ENCODE assay signal across 8 mouse cellular contexts in the genomic region with DNA sequence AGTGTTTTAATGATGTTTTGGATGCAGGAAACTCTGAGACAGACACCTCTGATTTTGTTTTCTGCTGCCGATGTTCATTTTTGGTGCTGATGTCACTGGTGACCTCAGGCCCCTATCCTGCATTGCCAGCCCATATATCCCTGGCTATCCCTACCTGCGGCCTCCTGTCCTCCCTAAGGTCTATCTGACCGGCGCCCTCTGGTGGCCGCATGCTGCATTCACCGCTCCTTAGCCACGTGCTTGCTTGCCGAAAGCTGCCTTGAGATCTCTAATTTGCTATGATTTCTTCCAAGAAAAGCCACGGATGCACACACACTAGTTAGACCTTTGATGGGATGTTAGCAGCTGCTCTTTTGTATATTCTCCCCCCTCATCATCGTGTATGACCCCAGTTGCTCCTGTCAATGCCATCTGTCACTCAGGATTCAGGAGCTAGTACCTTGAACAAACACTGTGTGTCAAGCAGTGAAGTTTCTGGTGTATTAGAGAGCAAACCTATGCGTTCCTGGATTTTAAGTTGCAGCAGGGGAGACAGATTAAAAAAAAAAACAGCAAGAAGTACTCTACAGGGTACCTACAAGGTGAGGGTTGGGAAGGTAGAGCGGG.
DNase-seq lines count a peak whose midpoint lies in the region; ATAC-seq and TF ChIP-seq lines count a peak whose summit lies in the region.

No protein-coding gene starts in this region.

- ATAC-seq in hindbrain, embryonic 11.5 days (ENCODE audit: low FRiP score): peak; percentile 72; the same call in 1 of the 2 replicates
- ATAC-seq in lung, embryonic 16.5 days (ENCODE audit: low read depth): peak; percentile 45; the same call in 1 of the 2 replicates

- H3K27me3 ChIP-seq in MEL (ENCODE audit: control insufficient read depth in 1 of 2, insufficient read depth in 2 of 2, low read length in 2 of 2): no peaks in the 10 kb centered on the region
- H3K27me3 ChIP-seq in hindbrain, embryonic 11.5 days (ENCODE audit: control insufficient read depth, insufficient read depth, low read length): no peaks in the 10 kb centered on the region
- H3K27me3 ChIP-seq in lung, embryonic 16.5 days (ENCODE audit: control insufficient read depth, insufficient read depth, low read depth, low read length): no peaks in the 10 kb centered on the region

- no peak for TF ChIP-seq EP300 in MEL (IDR thresholded peaks at IDR 0.05; ENCODE audit: low read depth in 1 of 2, low read length in 2 of 2)

- peak; percentile 36 for DNase-seq in MEL (ENCODE audit: low read depth, low spot score)
- peak; percentile 78 for DNase-seq in cerebellum, adult 18-20 months
- peak; percentile 38 to 89 for DNase-seq in frontal cortex, adult 2 months (ENCODE audit: extremely low spot score in 1 of 2, low spot score in 1 of 2)
- peak; percentile 88 for DNase-seq in hindbrain, embryonic 11.5 days (ENCODE audit: low spot score)
- peak; percentile 48 to 78 for DNase-seq in layer of hippocampus, adult 8-10 months (ENCODE audit: low spot score in 2 of 2)
- peak; percentile 47 for DNase-seq in ovary, postnatal 10 days (ENCODE audit: low spot score)
- peak; percentile 20 to 67 for DNase-seq in thymus, postnatal 10 days (ENCODE audit: low spot score in 2 of 2)

- H3K4me1 ChIP-seq in MEL (ENCODE audit: control insufficient read depth in 1 of 2, insufficient read depth in 2 of 2, low read length in 2 of 2): no peaks in the 10 kb centered on the region
- no peaks in the 10 kb centered on the region for H3K4me1 ChIP-seq in hindbrain, embryonic 11.5 days (replicated peaks; ENCODE audit: control insufficient read depth, insufficient read depth, low read length)
- no peaks in the 10 kb centered on the region for H3K4me1 ChIP-seq in lung, embryonic 16.5 days (replicated peaks; ENCODE audit: control insufficient read depth, insufficient read depth, low read length)

- no peak overlapping the region for H3K4me3 ChIP-seq in MEL (ENCODE audit: control insufficient read depth in 1 of 2, insufficient read depth in 1 of 2, low read depth in 2 of 2, low read length in 2 of 2)
- H3K4me3 ChIP-seq in hindbrain, embryonic 11.5 days (ENCODE audit: low read depth, low read length): no peak overlapping the region
- no peak overlapping the region for H3K4me3 ChIP-seq in lung, embryonic 16.5 days (ENCODE audit: low read length)

- no peaks in the 10 kb centered on the region for H3K79me2 ChIP-seq in MEL (ENCODE audit: control insufficient read depth, insufficient read depth, low read length, poor library complexity)

- peak; percentile 43 to 74 (median 43); a peak in 5 of 6 replicates for TF ChIP-seq CTCF in MEL (IDR thresholded peaks at IDR 0.05 in 2 of 3, conservative IDR thresholded peaks at IDR 0.05 in 1 of 3; ENCODE audit: control insufficient read depth in 1 of 3, insufficient read depth in 1 of 3, low read depth in 2 of 3, low read length in 3 of 3, poor library complexity in 1 of 3, severe bottlenecking in 1 of 3)

- 20% methylated on average over 12 of the region's 12 CpGs for WGBS in hindbrain, embryonic 11.5 days
- 18% methylated on average over 12 of the region's 12 CpGs for WGBS in lung, embryonic 16.5 days

- TF ChIP-seq POLR2A in MEL (IDR thresholded peaks at IDR 0.05; ENCODE audit: control insufficient read depth in 1 of 2, insufficient read depth in 1 of 2, low read depth in 1 of 2, low read length in 2 of 2, poor library complexity in 1 of 2): no peak

- no peaks in the 10 kb centered on the region for H3K36me3 ChIP-seq in MEL (ENCODE audit: control insufficient read depth in 1 of 2, insufficient read depth in 2 of 2, low read length in 2 of 2)
- no peaks in the 10 kb centered on the region for H3K36me3 ChIP-seq in hindbrain, embryonic 11.5 days (ENCODE audit: control insufficient read depth, insufficient read depth, low read length)
- H3K36me3 ChIP-seq in lung, embryonic 16.5 days (ENCODE audit: control insufficient read depth, insufficient read depth, low read length): no peaks in the 10 kb centered on the region

- TF ChIP-seq RAD21 in MEL (IDR thresholded peaks at IDR 0.05; ENCODE audit: low read depth, low read length): no peak; the same call in 1 of the 2 replicates

- no peak overlapping the region for H3K27ac ChIP-seq in MEL (ENCODE audit: control insufficient read depth, low read depth, low read length)
- H3K27ac ChIP-seq in hindbrain, embryonic 11.5 days (ENCODE audit: low read depth, low read length): no peak overlapping the region
- H3K27ac ChIP-seq in lung, embryonic 16.5 days (ENCODE audit: low read length): no peak overlapping the region

- H3K9me3 ChIP-seq in MEL (replicated peaks; ENCODE audit: insufficient read depth, low read length): no peaks in the 10 kb centered on the region
- H3K9me3 ChIP-seq in hindbrain, embryonic 11.5 days (ENCODE audit: control insufficient read depth, low read length): no peaks in the 10 kb centered on the region
- no peaks in the 10 kb centered on the region for H3K9me3 ChIP-seq in lung, embryonic 16.5 days (ENCODE audit: control insufficient read depth, low read length)

- H3K4me2 ChIP-seq in hindbrain, embryonic 11.5 days (replicated peaks; ENCODE audit: low read depth, low read length): no peak overlapping the region
- H3K4me2 ChIP-seq in lung, embryonic 16.5 days (ENCODE audit: low read depth, low read length): no peak overlapping the region

- no peak overlapping the region for H3K9ac ChIP-seq in MEL (ENCODE audit: control insufficient read depth, low read depth, low read length, poor library complexity, severe bottlenecking)
- no peak overlapping the region for H3K9ac ChIP-seq in hindbrain, embryonic 11.5 days (ENCODE audit: low read depth, low read length)
- H3K9ac ChIP-seq in lung, embryonic 16.5 days (ENCODE audit: low read length): no peak overlapping the region

TF ChIP-seq in MEL, 35 proteins besides CTCF, POLR2A, EP300 and RAD21:
- TF ChIP-seq TCF12 (IDR thresholded peaks at IDR 0.05; ENCODE audit: low read depth, low read length) (no peak), ZNF384 (IDR thresholded peaks at IDR 0.05; ENCODE audit: low read depth, low read length) (no peak), TAL1 (IDR thresholded peaks at IDR 0.05; ENCODE audit: low read length) (no peak), SMC3 (IDR thresholded peaks at IDR 0.05; ENCODE audit: low read depth, low read length) (peak; percentile 26; the same call in 1 of the 2 replicates)
TF ChIP-seq in MEL: peak in this region for 1.

Comparison
In these comparisons a context has a peak if more than half of its experiments do, and no peak if none do; other contexts are left out.
1. DNase-seq: peak in every context shown above with its lines; median percentile 88 in hindbrain, embryonic 11.5 days; 78 in cerebellum, adult 18-20 months; 64 in frontal cortex, adult 2 months; 63 in layer of hippocampus, adult 8-10 months; 47 in ovary, postnatal 10 days; 44 in thymus, postnatal 10 days; 36 in MEL.